Mouse (Mus musculus) adrenal gland, postnatal 4 days (tissue): ENCODE results near the gene Defb43. TPM values are rescaled to one million over a fixed set of nuclear protein-coding genes. Genes with fewer than 3 reads are reported as not detected.

Experiments
- DNase-seq, 2 experiments: peaks; one replicate each; pipeline ENCODE4 v3.0.0; 2021 to 2022; ENCODE audit warnings: low spot score in 2 of 2, mixed read lengths in 2 of 2
- total RNA-seq, 2 experiments: library from RNA; stranded (reverse); gene quantifications; 2 replicates each; pipeline ENCODE4 v1.2.3; 2021

Defb43 gene
- total RNA-seq, 2 experiments from 2014 or later: not detected

GRCm38 (mm10) chr14:63066630-63067310 is 55.2 kb downstream of the Defb43 start:
- peak in 1 of 2 experiments; percentile 33 for DNase-seq

Other genes with a start within 250 kb of the Defb43 start
- gene Wdfy2, start 174.1 kb upstream of the Defb43 start, total RNA-seq: 10 to 100 TPM; 33.7 to 35.2 TPM
- gene Defb48, start 27.3 kb upstream of the Defb43 start, total RNA-seq: not detected
- not detected for gene Defb47, start 13.7 kb upstream of the Defb43 start, total RNA-seq
- gene Defb42, start 35.2 kb downstream of the Defb43 start, total RNA-seq: 1 to 10 TPM in 1 of 2 experiments, under 1 TPM in 1; 0.82 to 1.8 TPM
- not detected for gene Defb30, start 38.2 kb downstream of the Defb43 start, total RNA-seq